ENCODE assay signal across 9 mouse cellular contexts in genomic region chr14:30027378-30027777, GRCm38 (mm10). TPM values are rescaled to one million over a fixed set of nuclear protein-coding genes. Genes with fewer than 3 reads are reported as not detected.
DNase-seq lines count a peak whose midpoint lies in the region; ATAC-seq and TF ChIP-seq lines count a peak whose summit lies in the region.
"Had no signal": no experiment of that assay in that cellular context is flagged by ENCODE, and none has a peak within 500 bp of the region (broad histone marks: within the 10 kb centered on the region; RNA-seq: fewer than 3 reads in every experiment).

No protein-coding gene starts in this region.

- H3K9ac ChIP-seq in liver, embryonic 12.5 days = no peak overlapping the region
- no peak overlapping the region for H3K9ac ChIP-seq in MEL (ENCODE audit: control insufficient read depth, low read depth, low read length, poor library complexity, severe bottlenecking)
- no peak overlapping the region for H3K9ac ChIP-seq in kidney, embryonic 14.5 days (ENCODE audit: low read depth, low read length)
- no peak overlapping the region for H3K9ac ChIP-seq in forebrain, embryonic 16.5 days (replicated peaks; ENCODE audit: low read depth, low read length)

- H3K27me3 ChIP-seq in liver, embryonic 12.5 days (replicated peaks) = no peaks in the 10 kb centered on the region
- H3K27me3 ChIP-seq in MEL (ENCODE audit: control insufficient read depth in 1 of 2, insufficient read depth in 2 of 2, low read length in 2 of 2) = no peaks in the 10 kb centered on the region
- no peaks in the 10 kb centered on the region for H3K27me3 ChIP-seq in splenic B cell, adult 2 months (ENCODE audit: control insufficient read depth, insufficient read depth, low read length, poor library complexity, severe bottlenecking)
- H3K27me3 ChIP-seq in kidney, embryonic 14.5 days (ENCODE audit: control insufficient read depth, insufficient read depth, low read length) = no peaks in the 10 kb centered on the region
- H3K27me3 ChIP-seq in forebrain, embryonic 16.5 days (replicated peaks; ENCODE audit: control insufficient read depth, insufficient read depth, low read length) = no peaks in the 10 kb centered on the region

- H3K4me3 ChIP-seq in liver, embryonic 12.5 days = no peak overlapping the region
- no peak overlapping the region for H3K4me3 ChIP-seq in MEL (ENCODE audit: control insufficient read depth in 1 of 2, insufficient read depth in 1 of 2, low read depth in 2 of 2, low read length in 2 of 2)
- H3K4me3 ChIP-seq in kidney, embryonic 14.5 days (ENCODE audit: low read length) = no peak overlapping the region
- no peak overlapping the region for H3K4me3 ChIP-seq in forebrain, embryonic 16.5 days (replicated peaks; ENCODE audit: low read length)

- no peak overlapping the region for H3K4me2 ChIP-seq in liver, embryonic 12.5 days
- H3K4me2 ChIP-seq in kidney, embryonic 14.5 days (replicated peaks; ENCODE audit: low read depth, low read length) = no peak overlapping the region
- H3K4me2 ChIP-seq in forebrain, embryonic 16.5 days (ENCODE audit: low read length) = no peak overlapping the region

- TF ChIP-seq EP300 in MEL (IDR thresholded peaks at IDR 0.05; ENCODE audit: low read depth in 1 of 2, low read length in 2 of 2) = no peak

- WGBS in liver, embryonic 12.5 days (ENCODE audit: insufficient replicate concordance) = 32% methylated on average over 2 of the region's 2 CpGs
- WGBS in kidney, embryonic 14.5 days = 51% methylated on average over 2 of the region's 2 CpGs
- WGBS in forebrain, embryonic 16.5 days = 49% methylated on average over 2 of the region's 2 CpGs

- no peaks in the 10 kb centered on the region for H3K36me3 ChIP-seq in liver, embryonic 12.5 days
- H3K36me3 ChIP-seq in MEL (ENCODE audit: control insufficient read depth in 1 of 2, insufficient read depth in 2 of 2, low read length in 2 of 2) = peaks cover 0 to 6% of the 10 kb centered on the region in 2 experiments; a peak in 2 of 4 replicates
- H3K36me3 ChIP-seq in splenic B cell, adult 2 months (ENCODE audit: control insufficient read depth, insufficient read depth, low read length, poor library complexity, severe bottlenecking) = no peaks in the 10 kb centered on the region
- no peaks in the 10 kb centered on the region for H3K36me3 ChIP-seq in kidney, embryonic 14.5 days (ENCODE audit: control insufficient read depth, insufficient read depth, low read length)
- H3K36me3 ChIP-seq in forebrain, embryonic 16.5 days (ENCODE audit: control insufficient read depth, insufficient read depth) = no peaks in the 10 kb centered on the region

- peak; percentile 37 for TF ChIP-seq RAD21 in MEL (IDR thresholded peaks at IDR 0.05; ENCODE audit: low read depth, low read length)

- no peaks in the 10 kb centered on the region for H3K9me3 ChIP-seq in liver, embryonic 12.5 days (replicated peaks)
- no peaks in the 10 kb centered on the region for H3K9me3 ChIP-seq in MEL (replicated peaks; ENCODE audit: insufficient read depth, low read length)
- no peaks in the 10 kb centered on the region for H3K9me3 ChIP-seq in kidney, embryonic 14.5 days (ENCODE audit: control insufficient read depth, low read length)
- no peaks in the 10 kb centered on the region for H3K9me3 ChIP-seq in forebrain, embryonic 16.5 days (ENCODE audit: control insufficient read depth, low read length)

- no peaks in the 10 kb centered on the region for H3K79me2 ChIP-seq in MEL (ENCODE audit: control insufficient read depth, insufficient read depth, low read length, poor library complexity)

- no peak for ATAC-seq in liver, embryonic 12.5 days
- ATAC-seq in kidney, embryonic 14.5 days (ENCODE audit: low FRiP score, low TSS enrichment) = no peak
- no peak for ATAC-seq in forebrain, embryonic 16.5 days

- no peak for TF ChIP-seq POLR2A in MEL (IDR thresholded peaks at IDR 0.05; ENCODE audit: control insufficient read depth in 1 of 2, insufficient read depth in 1 of 2, low read depth in 1 of 2, low read length in 2 of 2, poor library complexity in 1 of 2)

- no peak overlapping the region for H3K27ac ChIP-seq in liver, embryonic 12.5 days
- H3K27ac ChIP-seq in MEL (ENCODE audit: control insufficient read depth, low read depth, low read length) = no peak overlapping the region
- H3K27ac ChIP-seq in kidney, embryonic 14.5 days (ENCODE audit: low read depth, low read length) = no peak overlapping the region
- no peak overlapping the region for H3K27ac ChIP-seq in forebrain, embryonic 16.5 days (ENCODE audit: low read length)

- no peaks in the 10 kb centered on the region for H3K4me1 ChIP-seq in liver, embryonic 12.5 days
- peaks cover 3 to 6% of the 10 kb centered on the region in 2 experiments; a peak in 3 of 4 replicates for H3K4me1 ChIP-seq in MEL (ENCODE audit: control insufficient read depth in 1 of 2, insufficient read depth in 2 of 2, low read length in 2 of 2)
- H3K4me1 ChIP-seq in kidney, embryonic 14.5 days (ENCODE audit: control insufficient read depth, insufficient read depth, low read length) = no peaks in the 10 kb centered on the region
- H3K4me1 ChIP-seq in forebrain, embryonic 16.5 days (replicated peaks; ENCODE audit: control insufficient read depth, insufficient read depth, low read length) = no peaks in the 10 kb centered on the region

- DNase-seq in liver = peak; percentile 46
- peak; percentile 35 for DNase-seq in MEL (ENCODE audit: low read depth, low spot score)
- peak; percentile 45 for DNase-seq in c-Kit-positive CD71-negative TER-119-negative erythroid progenitor cells, embryonic 14.5 days (ENCODE audit: low read depth)
- DNase-seq in splenic B cell, adult 2 months (ENCODE audit: low read depth, low spot score) = peak; percentile 59
- DNase-seq: cerebellum, adult 9-11 months; kidney, postnatal 14 days had no signal

- TF ChIP-seq CTCF in MEL (IDR thresholded peaks at IDR 0.05 in 2 of 3, conservative IDR thresholded peaks at IDR 0.05 in 1 of 3; ENCODE audit: control insufficient read depth in 1 of 3, insufficient read depth in 1 of 3, low read depth in 2 of 3, low read length in 3 of 3, poor library complexity in 1 of 3, severe bottlenecking in 1 of 3) = peak; percentile 47 to 77 (median 62)

TF ChIP-seq in MEL, 35 proteins besides CTCF, POLR2A, EP300 and RAD21:
- TF ChIP-seq ZC3H11A (IDR thresholded peaks at IDR 0.05; ENCODE audit: low read depth, low read length) (0 out of 2 replicates have a peak, but pooled peaks have one; percentile 18), TAL1 (IDR thresholded peaks at IDR 0.05; ENCODE audit: low read length) (no peak), SMC3 (IDR thresholded peaks at IDR 0.05; ENCODE audit: low read depth, low read length) (peak; percentile 58)

RNA-seq across cellular contexts. Expression of gene Chdh, which starts 18.6 kb away (rescaled TPM):
- polyA plus RNA-seq in liver, embryonic 12.5 days (2016; fragmentation: Nextera tagmentation; extraction: Ambion mirVana) = 0.25 and 0.26 TPM in 2 replicates
- total RNA-seq in MEL (2012; rRNA removed) = not detected in 2 replicates
- polyA plus RNA-seq in MEL (2012; ENCODE audit: insufficient read depth in 1 of 2, insufficient read length in 2 of 2, low read depth in 1 of 2, low replicate concordance in 2 of 2, missing spikeins in 1 of 2) = not detected
- 0.87 and 0.89 TPM in 2 replicates for polyA plus RNA-seq in kidney, embryonic 14.5 days (2014; fragmentation: Nextera tagmentation; extraction: Ambion mirVana)
- polyA plus RNA-seq in forebrain, embryonic 16.5 days (2015; fragmentation: Nextera tagmentation; extraction: Ambion mirVana) = 0.12 and 0.66 TPM in 2 replicates

RNA-seq across cellular contexts. Expression of gene Il17rb, which starts 18.7 kb away (rescaled TPM):
- polyA plus RNA-seq in liver, embryonic 12.5 days (2016; fragmentation: Nextera tagmentation; extraction: Ambion mirVana) = 0.39 and 0.57 TPM in 2 replicates
- total RNA-seq in MEL (2012; rRNA removed) = 0.08 and 0.10 TPM in 2 replicates
- polyA plus RNA-seq in MEL (2012; ENCODE audit: insufficient read depth in 1 of 2, insufficient read length in 2 of 2, low read depth in 1 of 2, low replicate concordance in 2 of 2, missing spikeins in 1 of 2) = under 1 TPM in 1 of 2 experiments, not detected in 1; 0.13 TPM
- polyA plus RNA-seq in kidney, embryonic 14.5 days (2014; fragmentation: Nextera tagmentation; extraction: Ambion mirVana) = 0.34 and 1.4 TPM in 2 replicates
- polyA plus RNA-seq in forebrain, embryonic 16.5 days (2015; fragmentation: Nextera tagmentation; extraction: Ambion mirVana) = 1.3 and 2.2 TPM in 2 replicates

RNA-seq across cellular contexts. Expression of gene Actr8, which starts 49.2 kb away (rescaled TPM):
- 32.5 and 36.3 TPM in 2 replicates for polyA plus RNA-seq in liver, embryonic 12.5 days (2016; fragmentation: Nextera tagmentation; extraction: Ambion mirVana)
- total RNA-seq in MEL (2012; rRNA removed) = 34.7 and 36.4 TPM in 2 replicates
- polyA plus RNA-seq in MEL (2012; ENCODE audit: insufficient read depth in 1 of 2, insufficient read length in 2 of 2, low read depth in 1 of 2, low replicate concordance in 2 of 2, missing spikeins in 1 of 2) = 10 to 100 TPM in 1 of 2 experiments, not detected in 1; 31.0 TPM
- polyA plus RNA-seq in kidney, embryonic 14.5 days (2014; fragmentation: Nextera tagmentation; extraction: Ambion mirVana) = 48.2 and 62.5 TPM in 2 replicates
- 92.0 and 92.8 TPM in 2 replicates for polyA plus RNA-seq in forebrain, embryonic 16.5 days (2015; fragmentation: Nextera tagmentation; extraction: Ambion mirVana)

RNA-seq across cellular contexts. Expression of gene Selenok, which starts 59.3 kb away (rescaled TPM):
- polyA plus RNA-seq in liver, embryonic 12.5 days (2016; fragmentation: Nextera tagmentation; extraction: Ambion mirVana) = 133 and 142 TPM in 2 replicates
- total RNA-seq in MEL (2012; rRNA removed) = 49.8 and 55.9 TPM in 2 replicates
- 10 to 100 TPM in 1 of 2 experiments, not detected in 1; 71.1 TPM for polyA plus RNA-seq in MEL (2012; ENCODE audit: insufficient read depth in 1 of 2, insufficient read length in 2 of 2, low read depth in 1 of 2, low replicate concordance in 2 of 2, missing spikeins in 1 of 2)
- polyA plus RNA-seq in kidney, embryonic 14.5 days (2014; fragmentation: Nextera tagmentation; extraction: Ambion mirVana) = 203 and 294 TPM in 2 replicates
- 413 and 432 TPM in 2 replicates for polyA plus RNA-seq in forebrain, embryonic 16.5 days (2015; fragmentation: Nextera tagmentation; extraction: Ambion mirVana)
